Mouse (Mus musculus) midbrain, embryonic 14.5 days (tissue): ENCODE measurements around the gene Ick. TPM values are rescaled to one million over a fixed set of nuclear protein-coding genes. Genes with fewer than 3 reads are reported as not detected.
"Not testable (repeated sequence)": the region's sequence is repeated elsewhere in the genome, so short reads cannot be mapped to it uniquely, and the experiment has no call there.

Source experiments
- ATAC-seq: fragments of 200-750 bp; cut with Nextera tagmentation; 2 replicates; pipeline ENCODE4 v1.8.0; 2017; ENCODE audit warnings: moderate number of reproducible peaks, moderate library complexity; ENCODE audit not compliant: low FRiP score, low TSS enrichment
- DNase-seq: peaks from one replicate; pipeline ENCODE4 v3.0.0-alpha.2; 2015
- H3K27ac ChIP-seq: fragments of 300-500 bp; sonication (generic); replicated peaks from 2 replicates; pipeline ENCODE4 v1.5.1; 2014; ENCODE audit warnings: mild to moderate bottlenecking, low read depth, low read length, moderate library complexity
- H3K27me3 ChIP-seq: fragments of 300-500 bp; sonication (generic); 2 replicates; pipeline ENCODE4 v1.6.1; 2014; ENCODE audit warnings: low read length, control low read depth, mixed read lengths; ENCODE audit not compliant: control insufficient read depth, insufficient read depth
- H3K36me3 ChIP-seq: fragments of 300-500 bp; sonication (generic); 2 replicates; pipeline ENCODE4 v1.6.1; 2014; ENCODE audit warnings: low read length, control low read depth; ENCODE audit not compliant: control insufficient read depth, insufficient read depth
- H3K4me1 ChIP-seq: fragments of 300-500 bp; sonication (generic); 2 replicates; pipeline ENCODE4 v1.6.1; 2014; ENCODE audit warnings: mild to moderate bottlenecking, antibody characterized with exemption, low read length, control low read depth; ENCODE audit not compliant: control insufficient read depth, insufficient read depth
- H3K4me2 ChIP-seq: fragments of 300-500 bp; sonication (generic); 2 replicates; pipeline ENCODE4 v1.6.1; 2014; ENCODE audit warnings: mild to moderate bottlenecking, low read length, moderate library complexity
- H3K4me3 ChIP-seq: fragments of 300-500 bp; sonication (generic); replicated peaks from 2 replicates; pipeline ENCODE4 v1.5.1; 2014; ENCODE audit warnings: low read depth, low read length
- H3K9ac ChIP-seq: fragments of 300-500 bp; sonication (generic); replicated peaks from 2 replicates; pipeline ENCODE4 v1.6.1; 2014; ENCODE audit warnings: mild to moderate bottlenecking, low read length, moderate library complexity
- H3K9me3 ChIP-seq: fragments of 300-500 bp; sonication (generic); 2 replicates; pipeline ENCODE4 v1.6.1; 2016; ENCODE audit warnings: low read length, control low read depth, mixed read lengths; ENCODE audit not compliant: control insufficient read depth
- WGBS: fragments of 180-500 bp; shearing (Covaris S2); extraction: QIAGEN DNeasy Blood & Tissue Kit; methylation state at CpG from one replicate; pipeline ENCODE4 v1.1.7; 2014; 5-methylcytosine and 5-hydroxymethylcytosine counted together
- polyA plus RNA-seq: library from polyadenylated mRNA; unstranded; fragments of >200 nt; fragmentation: Nextera tagmentation; extraction: Ambion mirVana; gene quantifications from 2 replicates; pipeline ENCODE4 v1.2.1, GENCODE M21; 2014

Gene Ick
- polyA plus RNA-seq: 41.3 and 46.2 TPM in 2 replicates

DNA sequence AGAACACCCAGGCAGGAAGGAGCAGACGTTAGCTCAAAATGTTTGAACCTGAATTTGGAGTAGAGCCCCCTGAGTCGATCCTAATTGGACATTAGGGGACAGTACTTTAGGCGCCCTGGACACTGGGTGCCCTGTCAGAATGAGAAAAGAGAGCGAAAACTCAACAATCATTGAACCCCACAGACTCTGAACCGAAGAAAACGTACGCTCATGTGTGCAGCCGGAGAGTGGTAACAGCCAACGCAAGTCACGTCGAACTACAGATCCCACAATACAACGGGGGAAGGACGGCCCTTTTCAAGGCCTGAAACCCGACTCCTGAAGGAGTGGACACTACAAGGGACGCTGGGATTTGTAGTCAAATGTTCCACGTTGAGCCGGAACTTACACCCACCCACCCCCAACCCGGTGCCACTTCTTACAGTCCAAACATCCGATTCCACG, at the start of gene Ick, which contains the start of gene Fbxo9:
Ick (plus strand) TSS at position 397 of the 444 bp plus-strand sequence.
Fbxo9 (minus strand) TSS at position 270 of the 444 bp plus-strand sequence.
- H3K9ac ChIP-seq: peak within 1 kb of the TSS; percentile 84
- no peaks in the 10 kb centered on the region for H3K27me3 ChIP-seq
- peak within 1 kb of the TSS; percentile 91 for H3K27ac ChIP-seq
- peak within 1 kb of the TSS; percentile 82 for H3K4me3 ChIP-seq
- 0 out of 2 replicates have a peak, but pooled peaks cover 7% of the 10 kb centered on the region for H3K4me1 ChIP-seq
- DNase-seq (peak; percentile 97), ATAC-seq (peak; percentile 94)
- 0 out of 2 replicates have a peak, but pooled peaks cover 3% of the 10 kb centered on the region for H3K36me3 ChIP-seq
- 0% methylated on average over 20 of the region's 20 CpGs for WGBS
- no peaks in the 10 kb centered on the region for H3K9me3 ChIP-seq
- peak within 1 kb of the TSS; percentile 90 for H3K4me2 ChIP-seq

GRCm38 (mm10) chr9:78059525-78060120, 49.4 kb upstream of the Ick start:
- WGBS: 84% methylated on average over 16 of the region's 16 CpGs
- no peak overlapping the region for H3K4me2 ChIP-seq
- no peaks in the 10 kb centered on the region for H3K36me3 ChIP-seq
- H3K4me3 ChIP-seq: no peak overlapping the region
- H3K27me3 ChIP-seq: no peaks in the 10 kb centered on the region
- H3K27ac ChIP-seq: no peak overlapping the region
- DNase-seq (no peak), ATAC-seq (no peak)
- H3K9me3 ChIP-seq: no peaks in the 10 kb centered on the region
- H3K4me1 ChIP-seq: no peaks in the 10 kb centered on the region
- H3K9ac ChIP-seq: no peak overlapping the region

DNA sequence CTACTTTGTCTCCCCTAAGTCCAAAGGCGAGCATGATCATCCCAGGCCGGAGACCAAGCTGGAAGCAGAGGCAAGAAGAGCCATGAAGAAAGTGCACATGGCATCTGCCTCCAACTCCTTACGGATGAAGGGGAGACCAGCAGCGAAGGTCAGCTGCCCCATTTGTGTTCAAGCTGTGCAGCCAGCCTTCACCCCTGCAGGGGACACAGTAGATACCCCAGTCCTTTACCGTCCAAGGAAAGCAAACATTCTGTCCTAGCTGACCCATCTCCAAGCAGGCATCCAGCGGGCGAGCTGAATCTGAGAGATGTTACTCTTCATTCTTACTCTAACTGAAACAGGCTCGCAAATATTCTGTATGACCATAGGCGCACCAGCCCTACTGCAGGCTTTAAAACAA, 46.6 kb upstream of the Ick start:
- DNase-seq (no peak), ATAC-seq (no peak)
- Histone ChIP-seq H3K36me3 (no peaks in the 10 kb centered on the region), H3K4me2 (no peak overlapping the region), H3K4me3 (no peak overlapping the region), H3K9ac (no peak overlapping the region), H3K4me1 (no peaks in the 10 kb centered on the region), H3K27me3 (no peaks in the 10 kb centered on the region), H3K9me3 (no peaks in the 10 kb centered on the region), H3K27ac (no peak overlapping the region)
- WGBS: 76% methylated on average over 9 of the region's 9 CpGs

GRCm38 (mm10) chr9:78064121-78064520, 44.9 kb upstream of the Ick start:
- H3K9me3 ChIP-seq: no peaks in the 10 kb centered on the region
- 76% methylated on average over 10 of the region's 10 CpGs for WGBS
- H3K4me1 ChIP-seq: no peaks in the 10 kb centered on the region
- no peak overlapping the region for H3K4me3 ChIP-seq
- no peak for DNase-seq
- no peaks in the 10 kb centered on the region for H3K36me3 ChIP-seq
- no peaks in the 10 kb centered on the region for H3K27me3 ChIP-seq
- H3K27ac ChIP-seq: no peak overlapping the region
- ATAC-seq: no peak
- no peak overlapping the region for H3K9ac ChIP-seq
- no peak overlapping the region for H3K4me2 ChIP-seq

GRCm38 (mm10) chr9:78070496-78070895, 38.5 kb upstream of the Ick start:
- DNase-seq (no peak), ATAC-seq (no peak)
- Histone ChIP-seq H3K9ac (no peak overlapping the region), H3K36me3 (no peaks in the 10 kb centered on the region), H3K4me2 (no peak overlapping the region), H3K4me1 (no peaks in the 10 kb centered on the region), H3K27ac (no peak overlapping the region), H3K27me3 (no peaks in the 10 kb centered on the region), H3K9me3 (no peaks in the 10 kb centered on the region), H3K4me3 (no peak overlapping the region)
- WGBS: 84% methylated on average over 5 of the region's 5 CpGs

- no peak for ATAC-seq
- Histone ChIP-seq H3K4me2 (no peak overlapping the region), H3K36me3 (no peaks in the 10 kb centered on the region), H3K27ac (no peak overlapping the region), H3K4me3 (no peak overlapping the region), H3K4me1 (no peaks in the 10 kb centered on the region), H3K9ac (no peak overlapping the region), H3K9me3 (no peaks in the 10 kb centered on the region), H3K27me3 (no peaks in the 10 kb centered on the region)
- 90% methylated on average over 4 of the region's 4 CpGs for WGBS
- DNase-seq: no peak
These were observed 37.4 kb upstream of the Ick start for GRCm38 (mm10) chr9:78071626-78072025.

DNA sequence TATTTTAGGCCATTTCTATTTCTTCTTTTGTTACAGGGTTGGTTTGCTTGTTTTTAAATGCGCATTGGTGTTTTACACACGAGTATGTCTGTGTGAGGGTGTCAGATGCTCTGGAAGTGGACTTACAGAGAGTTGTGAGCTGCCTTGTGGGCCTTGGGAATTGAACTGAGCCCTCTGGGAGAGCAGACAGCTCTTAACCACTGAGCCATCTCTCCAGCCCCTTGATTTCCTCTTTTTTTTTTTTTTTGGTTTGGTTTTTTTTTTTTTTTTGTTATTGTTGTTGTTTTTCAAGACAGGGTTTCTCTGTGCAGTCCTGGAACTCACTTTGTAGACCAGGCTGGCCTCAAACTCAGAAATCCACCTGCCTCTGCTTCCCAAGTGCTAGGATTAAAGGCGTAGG, 35.7 kb upstream of the Ick start:
- H3K4me1 ChIP-seq, H3K9ac ChIP-seq, H3K27ac ChIP-seq, H3K36me3 ChIP-seq, DNase-seq, H3K4me2 ChIP-seq, ATAC-seq, H3K9me3 ChIP-seq, H3K4me3 ChIP-seq, H3K27me3 ChIP-seq: not testable (repeated sequence)
- WGBS: 89% methylated on average over 3 of the region's 3 CpGs

DNA sequence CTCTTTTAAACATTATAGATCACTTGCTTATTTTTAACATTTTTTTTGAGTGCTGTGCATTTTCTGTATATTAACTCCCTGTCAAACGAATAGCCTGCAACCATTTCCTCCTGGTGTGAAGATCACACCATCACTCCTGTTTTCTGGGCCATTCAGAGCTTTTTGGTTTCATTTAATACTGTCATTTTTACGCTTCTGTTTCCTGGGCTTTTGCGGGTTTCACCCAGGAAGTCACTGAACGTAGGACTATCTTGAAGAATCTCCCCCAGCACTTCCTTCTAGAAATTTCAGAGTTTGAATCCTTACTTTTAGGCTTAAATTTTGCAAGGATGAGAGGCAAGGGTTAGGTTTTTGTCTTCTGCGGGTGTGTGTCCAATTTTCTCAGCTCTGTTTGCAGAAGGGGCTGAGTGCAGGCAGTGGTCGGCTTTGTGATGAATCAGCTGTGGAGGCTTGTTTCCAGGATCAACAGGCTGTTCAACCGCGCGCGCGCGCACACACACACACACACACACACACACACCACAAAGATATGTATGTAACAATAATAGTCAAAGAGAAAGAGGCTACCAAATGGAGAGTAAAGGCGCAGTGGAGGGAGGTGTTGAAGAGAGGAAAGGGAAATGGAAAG, 35.2 kb upstream of the Ick start:
- H3K36me3 ChIP-seq: no peaks in the 10 kb centered on the region
- H3K9me3 ChIP-seq: no peaks in the 10 kb centered on the region
- no peaks in the 10 kb centered on the region for H3K4me1 ChIP-seq
- WGBS: 91% methylated on average over 13 of the region's 13 CpGs
- no peak overlapping the region for H3K4me3 ChIP-seq
- H3K4me2 ChIP-seq: no peak overlapping the region
- no peaks in the 10 kb centered on the region for H3K27me3 ChIP-seq
- no peak for DNase-seq
- no peak overlapping the region for H3K9ac ChIP-seq
- H3K27ac ChIP-seq: no peak overlapping the region
- no peak for ATAC-seq

GRCm38 (mm10) chr9:78075256-78075655, 33.7 kb upstream of the Ick start:
- 91% methylated on average over 3 of the region's 3 CpGs for WGBS

More at GRCm38 (mm10) chr9:78075256-78075655, 33.7 kb upstream of the Ick start:
- no peaks in the 10 kb centered on the region for H3K36me3 ChIP-seq
- no peak overlapping the region for H3K27ac ChIP-seq
- no peaks in the 10 kb centered on the region for H3K27me3 ChIP-seq
- no peaks in the 10 kb centered on the region for H3K9me3 ChIP-seq
- H3K9ac ChIP-seq: no peak overlapping the region
- no peak overlapping the region for H3K4me3 ChIP-seq
- H3K4me2 ChIP-seq: no peak overlapping the region
- no peaks in the 10 kb centered on the region for H3K4me1 ChIP-seq
- ATAC-seq (no peak), DNase-seq (no peak)
